Comparison of ENCODE assay signal across 29 mouse cellular contexts in genomic region chr8:11540182-11540581, GRCm38 (mm10).
"Had no signal": no experiment of that assay in that cellular context is flagged by ENCODE, and none has a peak within 500 bp of the region (broad histone marks: within the 10 kb centered on the region; RNA-seq: fewer than 3 reads in every experiment).

No protein-coding gene starts in this region.

- H3K4me1 ChIP-seq: limb, embryonic 10.5 days; limb, embryonic 12.5 days; limb, embryonic 13.5 days; limb, embryonic 15.5 days; liver, embryonic 12.5 days; liver, embryonic 13.5 days; liver, embryonic 15.5 days; lung, embryonic 15.5 days; megakaryocyte, embryonic 14.5 days; neural tube, embryonic 12.5 days had no signal

- H3K9me3 ChIP-seq: limb, embryonic 10.5 days; limb, embryonic 12.5 days; limb, embryonic 15.5 days; liver, embryonic 12.5 days; liver, embryonic 13.5 days; liver, embryonic 15.5 days; lung, embryonic 15.5 days; midbrain, embryonic 12.5 days; midbrain, embryonic 13.5 days; midbrain, embryonic 15.5 days; neural tube, embryonic 12.5 days had no signal

- H3K4me3 ChIP-seq: left cerebral cortex, adult 2 months; limb, embryonic 10.5 days; limb, embryonic 12.5 days; limb, embryonic 13.5 days; limb, embryonic 15.5 days; liver, embryonic 12.5 days; liver, embryonic 13.5 days; liver, embryonic 15.5 days; lung, embryonic 15.5 days; megakaryocyte, embryonic 14.5 days; midbrain, embryonic 12.5 days; midbrain, embryonic 13.5 days; midbrain, embryonic 15.5 days; myocyte; neural tube, embryonic 12.5 days had no signal

- H3K27ac ChIP-seq: left cerebral cortex, adult 2 months; limb, embryonic 10.5 days; limb, embryonic 12.5 days; limb, embryonic 13.5 days; limb, embryonic 15.5 days; liver, embryonic 12.5 days; liver, embryonic 13.5 days; liver, embryonic 14.5 days; liver, embryonic 15.5 days; lung, embryonic 15.5 days; macrophage; midbrain, embryonic 12.5 days; midbrain, embryonic 13.5 days; midbrain, embryonic 15.5 days; neural tube, embryonic 12.5 days had no signal

- H3K4me2 ChIP-seq: limb, embryonic 12.5 days; limb, embryonic 13.5 days; limb, embryonic 15.5 days; liver, embryonic 11.5 days; liver, embryonic 12.5 days; liver, embryonic 13.5 days; liver, embryonic 15.5 days; lung, embryonic 14.5 days; lung, embryonic 15.5 days; midbrain, embryonic 12.5 days; midbrain, embryonic 13.5 days; midbrain, embryonic 15.5 days; neural tube, embryonic 12.5 days had no signal

- ATAC-seq: liver, embryonic 12.5 days; liver, postnatal 0 days; midbrain, embryonic 13.5 days; midbrain, embryonic 15.5 days; midbrain, embryonic 16.5 days had no signal

- H3K27me3 ChIP-seq: limb, embryonic 12.5 days; limb, embryonic 13.5 days; limb, embryonic 15.5 days; liver, embryonic 12.5 days; liver, embryonic 13.5 days; liver, embryonic 15.5 days; lung, embryonic 15.5 days; megakaryocyte, embryonic 14.5 days; midbrain, embryonic 12.5 days; midbrain, embryonic 13.5 days; midbrain, embryonic 15.5 days; neural tube, embryonic 12.5 days had no signal

- H3K9ac ChIP-seq: limb, embryonic 12.5 days; limb, embryonic 13.5 days; limb, embryonic 15.5 days; liver, embryonic 12.5 days; liver, embryonic 13.5 days; liver, embryonic 14.5 days; liver, embryonic 15.5 days; liver, postnatal 0 days; lung, embryonic 14.5 days; lung, embryonic 15.5 days; midbrain, embryonic 12.5 days; midbrain, embryonic 13.5 days; midbrain, embryonic 15.5 days; neural tube, embryonic 12.5 days had no signal

- DNase-seq: left cerebral cortex, postnatal 4 days; liver; liver, embryonic 13.5 days; liver, postnatal 0 days; lung, adult 18-20 months; lung, adult 2 months; lung, embryonic 14.5 days; lung, postnatal 14 days; lung, postnatal 36 days; lung, postnatal 4 days; midbrain, embryonic 14.5 days had no signal
